Mouse (Mus musculus) adrenal gland, adult (tissue): Measurements from ENCODE around the gene Pip4k2a.

Experiments used
- DNase-seq, 2 experiments: peaks; one replicate each; pipeline ENCODE4 v3.0.0; 2022 to 2023; ENCODE audit warnings: low spot score in 1 of 2; ENCODE audit not compliant: inconsistent age in 2 of 2

Gene Pip4k2a

DNA sequence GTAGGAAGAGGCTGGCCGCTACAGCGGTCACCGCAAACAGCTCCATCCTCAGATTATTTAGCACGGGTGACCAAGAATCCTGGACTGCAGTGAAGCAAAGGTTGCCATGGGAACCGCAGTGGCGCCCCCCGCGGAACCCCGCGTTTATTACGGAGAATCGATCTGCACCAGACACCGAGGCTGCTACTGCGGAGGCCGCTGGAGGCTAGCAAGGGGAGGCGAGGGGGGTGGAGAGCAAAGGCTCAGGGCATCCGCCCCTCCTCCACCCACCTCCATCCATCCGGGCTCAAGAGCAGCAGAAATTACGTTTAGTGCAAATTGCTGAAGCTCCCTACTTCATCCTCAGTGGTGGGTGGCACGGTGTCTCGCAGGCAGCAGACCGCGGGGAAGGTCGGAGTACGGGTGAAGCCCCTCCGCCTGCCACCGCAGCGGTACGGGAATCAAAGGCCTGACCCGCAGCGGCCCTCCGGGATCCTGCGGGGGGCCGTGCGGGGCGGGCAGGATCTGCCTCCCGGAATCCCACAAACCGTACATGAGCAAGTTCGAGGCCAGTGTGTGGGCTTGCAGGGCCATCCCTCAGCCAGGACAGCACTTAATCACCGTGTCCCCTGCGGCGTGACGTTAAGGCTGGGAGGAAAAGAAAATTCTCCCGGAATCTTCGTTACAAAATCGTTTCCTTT lies 197.8 kb downstream of the Pip4k2a start:
- peak; percentile 21 to 60 for DNase-seq

DNA sequence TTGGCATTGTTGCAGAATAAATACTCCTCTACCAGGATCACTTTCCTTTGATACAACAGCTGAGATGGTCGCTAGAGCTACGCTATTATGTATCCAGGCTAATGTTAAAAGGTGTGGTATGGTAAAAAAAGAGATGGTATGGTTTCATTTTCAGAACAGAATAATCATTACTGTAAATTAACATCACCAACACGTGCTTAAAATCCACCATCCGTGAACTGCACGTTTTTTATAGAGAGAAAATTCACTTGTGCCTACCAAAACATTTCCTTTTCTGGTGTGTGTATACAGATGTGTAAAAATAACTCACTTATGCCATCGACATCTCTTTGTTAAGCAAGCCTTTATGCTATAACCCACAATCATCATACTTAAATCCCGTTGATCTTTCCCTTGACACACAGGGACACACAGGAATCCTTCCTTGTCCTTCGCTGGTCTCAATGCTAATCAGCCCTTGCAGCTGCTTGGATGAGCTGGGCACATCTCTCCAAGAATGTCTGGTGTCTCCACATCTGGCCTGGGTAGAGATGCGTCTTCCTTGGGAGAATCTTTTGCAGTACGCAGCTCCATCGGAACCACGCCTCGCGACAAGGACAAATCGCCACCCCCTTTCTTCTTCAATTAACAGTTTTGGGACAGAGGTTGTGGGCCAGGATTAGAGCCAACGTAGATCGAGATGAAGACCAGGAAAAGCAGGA lies 198.5 kb downstream of the Pip4k2a start:
- DNase-seq = no peak

DNA sequence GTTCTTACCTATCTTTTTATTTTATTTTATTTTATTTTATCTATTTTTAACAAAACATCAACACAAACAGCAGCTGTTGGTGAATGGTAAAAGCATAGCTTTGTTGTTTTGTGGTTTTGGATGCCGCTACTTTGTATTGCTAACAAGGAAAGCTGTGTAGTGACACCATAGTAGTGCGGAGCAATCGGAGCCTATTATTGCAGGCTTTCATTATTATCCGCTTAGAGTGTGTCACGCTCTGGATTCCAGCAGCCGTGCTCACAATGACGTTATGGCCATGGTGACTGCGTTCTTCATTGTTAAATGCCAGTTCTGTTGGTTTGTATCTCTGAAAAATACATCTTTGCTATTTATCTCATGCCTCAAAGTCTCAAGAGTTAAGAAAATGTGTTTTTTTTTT lies 200.2 kb downstream of the Pip4k2a start:
- no peak for DNase-seq

DNA sequence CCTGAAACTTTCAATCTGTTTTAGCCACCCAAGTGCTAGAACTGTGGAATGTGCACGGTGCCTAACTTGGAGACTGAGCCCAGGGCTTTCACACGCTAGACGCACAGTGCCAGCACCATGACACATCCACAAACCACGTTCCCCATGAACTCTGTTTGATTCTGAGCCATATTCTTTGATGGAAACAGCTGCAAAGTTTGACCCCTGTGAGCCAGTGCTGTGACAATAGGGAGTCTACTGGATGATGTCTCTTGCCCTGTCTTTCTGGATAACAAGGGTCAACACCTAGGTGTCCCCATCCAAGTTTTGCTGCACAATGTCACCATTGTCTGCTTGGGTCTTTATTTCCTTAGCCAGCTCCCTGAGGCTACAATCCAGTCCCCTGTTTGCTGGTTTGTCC lies 203.7 kb downstream of the Pip4k2a start:
- DNase-seq = no peak
